Mouse (Mus musculus): ENCODE measurements around the gene Foxp1. TPM values are rescaled to one million over a fixed set of nuclear protein-coding genes. Genes with fewer than 3 reads are reported as not detected.

Foxp1 gene
- polyA plus RNA-seq, 1 experiment from 2014 or later = 74.0 TPM

- Histone ChIP-seq H3K27ac (replicated peaks) (no peak overlapping the region), H3K4me2 (no peak overlapping the region), H3K9me3 (no peaks in the 10 kb centered on the region), H3K4me1 (replicated peaks) (peaks cover 12% of the 10 kb centered on the region), H3K4me3 (no peak overlapping the region), H3K36me3 (no peaks in the 10 kb centered on the region), H3K27me3 (no peaks in the 10 kb centered on the region), H3K9ac (no peak overlapping the region)
- no peak for ATAC-seq (ENCODE audit: low read depth)
- WGBS = 84% methylated on average over 5 of the region's 5 CpGs
These were observed 241.9 kb downstream of the Foxp1 start for GRCm38 (mm10) chr6:99280619-99281018.

- Histone ChIP-seq H3K4me2 (no peak overlapping the region), H3K4me1 (replicated peaks) (peaks cover 6% of the 10 kb centered on the region), H3K4me3 (no peak overlapping the region), H3K27ac (replicated peaks) (no peak overlapping the region), H3K9me3 (no peaks in the 10 kb centered on the region), H3K9ac (no peak overlapping the region), H3K36me3 (no peaks in the 10 kb centered on the region), H3K27me3 (no peaks in the 10 kb centered on the region)
- 95% methylated on average over 1 of the region's 1 CpGs for WGBS
- no peak for ATAC-seq (ENCODE audit: low read depth)
These were observed 245.3 kb downstream of the Foxp1 start for GRCm38 (mm10) chr6:99277251-99277650.

- Histone ChIP-seq H3K27ac (replicated peaks) (no peak overlapping the region), H3K9me3 (no peaks in the 10 kb centered on the region)
- 21% methylated on average over 7 of the region's 7 CpGs for WGBS
These were observed 246.2 kb downstream of the Foxp1 start for GRCm38 (mm10) chr6:99276297-99276653.

DNA sequence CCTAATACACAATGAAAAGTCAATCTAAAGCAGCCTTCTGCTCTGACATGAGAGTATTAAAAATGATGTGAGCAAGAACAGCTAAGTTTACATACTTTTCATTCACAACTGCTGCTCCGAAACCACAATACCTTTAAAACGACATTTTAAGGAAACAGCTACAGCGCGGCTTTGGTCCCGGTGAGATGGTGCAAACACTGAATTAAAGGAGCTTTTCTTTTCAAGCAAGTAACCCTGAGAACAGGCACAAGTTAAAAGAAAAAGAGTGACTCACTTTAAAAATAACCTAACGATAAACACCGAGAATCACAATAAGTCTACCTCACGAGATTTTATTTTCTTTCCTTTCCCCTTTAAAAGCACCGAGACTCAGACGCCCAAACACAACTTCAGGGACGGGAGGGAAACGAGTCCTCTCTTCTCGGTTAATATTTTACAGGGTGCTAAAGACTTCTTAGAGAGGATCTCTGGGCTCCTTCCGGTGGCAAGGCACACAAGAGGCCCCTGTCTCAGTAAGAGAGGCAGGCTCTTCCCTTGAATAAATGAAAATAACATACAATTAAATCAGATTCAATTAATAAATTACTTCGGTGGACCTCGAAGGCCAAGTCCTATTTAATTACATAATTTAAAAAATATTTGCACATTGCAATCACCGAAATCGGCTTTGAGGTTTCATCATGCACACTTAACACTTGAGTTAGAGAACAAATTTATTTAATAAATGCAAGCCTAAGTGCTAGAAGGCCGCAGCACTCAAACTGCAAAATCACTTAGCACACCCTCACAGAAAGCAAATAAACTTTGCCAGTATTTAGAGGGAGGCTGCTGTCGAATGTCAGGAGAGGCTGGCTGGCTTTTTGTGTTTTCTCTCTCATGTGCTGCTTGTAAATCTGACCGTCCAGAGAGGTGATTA lies 246.9 kb downstream of the Foxp1 start:
- no peak overlapping the region for H3K9ac ChIP-seq
- no peaks in the 10 kb centered on the region for H3K36me3 ChIP-seq
- H3K4me3 ChIP-seq = no peak overlapping the region
- peaks cover 6% of the 10 kb centered on the region for H3K4me1 ChIP-seq (replicated peaks)
- ATAC-seq (ENCODE audit: low read depth) = no peak
- no peak overlapping the region for H3K27ac ChIP-seq (replicated peaks)
- H3K9me3 ChIP-seq = no peaks in the 10 kb centered on the region
- H3K27me3 ChIP-seq = no peaks in the 10 kb centered on the region
- 40% methylated on average over 21 of the region's 21 CpGs for WGBS
- no peak overlapping the region for H3K4me2 ChIP-seq

More at GRCm38 (mm10) chr6:99276297-99276653, 246.2 kb downstream of the Foxp1 start:
- Histone ChIP-seq H3K27me3 (no peaks in the 10 kb centered on the region), H3K4me3 (no peak overlapping the region), H3K4me2 (no peak overlapping the region), H3K9ac (no peak overlapping the region), H3K36me3 (no peaks in the 10 kb centered on the region), H3K4me1 (replicated peaks) (peaks cover 6% of the 10 kb centered on the region)
- ATAC-seq (ENCODE audit: low read depth) = no peak

DNA sequence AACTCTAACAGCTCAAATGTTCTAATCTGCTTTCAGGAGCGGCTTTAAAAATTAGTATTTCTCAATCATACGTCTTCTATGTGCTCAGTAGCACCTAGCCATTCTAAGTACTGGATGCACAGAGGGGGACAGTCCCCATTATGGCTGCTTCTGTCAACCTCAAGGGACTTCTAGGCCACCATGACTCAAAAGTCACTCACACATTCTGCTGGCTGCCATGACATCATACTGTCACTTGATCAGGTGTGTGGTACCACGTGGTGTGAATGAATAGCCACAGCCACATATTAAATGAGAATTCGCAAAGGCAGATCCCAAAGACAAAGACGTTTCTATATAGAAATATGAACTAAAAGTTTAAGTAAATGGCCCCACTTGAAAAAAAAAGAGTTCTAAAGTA lies 247.9 kb downstream of the Foxp1 start:
- WGBS = 91% methylated on average over 5 of the region's 5 CpGs
- H3K36me3 ChIP-seq = no peaks in the 10 kb centered on the region
- no peak overlapping the region for H3K4me2 ChIP-seq
- no peak overlapping the region for H3K4me3 ChIP-seq
- no peak overlapping the region for H3K9ac ChIP-seq
- H3K27ac ChIP-seq (replicated peaks) = no peak overlapping the region
- H3K4me1 ChIP-seq (replicated peaks) = peaks cover 6% of the 10 kb centered on the region
- no peak for ATAC-seq (ENCODE audit: low read depth)
- H3K27me3 ChIP-seq = no peaks in the 10 kb centered on the region
- no peaks in the 10 kb centered on the region for H3K9me3 ChIP-seq

DNA sequence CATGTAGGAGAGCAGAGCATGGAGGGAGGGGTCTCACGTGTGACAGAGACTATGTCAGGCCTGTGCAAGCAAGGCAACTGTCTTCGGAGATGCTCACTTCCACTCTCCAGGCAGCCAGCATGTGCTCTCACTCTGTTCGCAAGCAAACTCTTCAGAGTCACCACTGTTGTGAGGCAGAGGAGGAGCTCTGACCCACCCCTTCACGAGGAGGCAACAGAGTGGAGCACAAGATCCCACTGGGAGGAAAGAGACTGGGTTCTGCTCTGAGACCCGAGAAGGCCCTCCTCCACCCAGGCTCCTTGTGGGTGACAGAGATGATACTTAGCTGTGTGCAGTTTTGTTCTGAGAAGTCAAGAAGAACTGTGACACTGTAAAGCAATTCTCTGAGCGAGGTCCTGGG lies 248.3 kb downstream of the Foxp1 start:
- Histone ChIP-seq H3K4me1 (replicated peaks) (peaks cover 6% of the 10 kb centered on the region), H3K9ac (no peak overlapping the region), H3K4me3 (no peak overlapping the region), H3K9me3 (no peaks in the 10 kb centered on the region), H3K27me3 (no peaks in the 10 kb centered on the region), H3K36me3 (no peaks in the 10 kb centered on the region), H3K27ac (replicated peaks) (no peak overlapping the region), H3K4me2 (no peak overlapping the region)
- no peak for ATAC-seq (ENCODE audit: low read depth)
- WGBS = 77% methylated on average over 6 of the region's 6 CpGs

- Histone ChIP-seq H3K36me3 (no peaks in the 10 kb centered on the region), H3K27ac (replicated peaks) (no peak overlapping the region), H3K4me2 (no peak overlapping the region), H3K4me3 (no peak overlapping the region), H3K9ac (no peak overlapping the region), H3K27me3 (no peaks in the 10 kb centered on the region), H3K4me1 (replicated peaks) (peaks cover 12% of the 10 kb centered on the region), H3K9me3 (no peaks in the 10 kb centered on the region)
- WGBS = 88% methylated on average over 5 of the region's 5 CpGs
- no peak for ATAC-seq (ENCODE audit: low read depth)
These were observed 249.3 kb downstream of the Foxp1 start for GRCm38 (mm10) chr6:99273177-99273576.

GRCm38 (mm10) chr6:99272174-99272573 lies 250.3 kb downstream of the Foxp1 start:
- Histone ChIP-seq H3K4me2 (no peak overlapping the region), H3K36me3 (no peaks in the 10 kb centered on the region), H3K27ac (replicated peaks) (no peak overlapping the region), H3K27me3 (no peaks in the 10 kb centered on the region), H3K9me3 (no peaks in the 10 kb centered on the region), H3K9ac (no peak overlapping the region), H3K4me1 (replicated peaks) (peaks cover 15% of the 10 kb centered on the region), H3K4me3 (no peak overlapping the region)
- 88% methylated on average over 3 of the region's 3 CpGs for WGBS
- ATAC-seq (ENCODE audit: low read depth) = no peak

DNA sequence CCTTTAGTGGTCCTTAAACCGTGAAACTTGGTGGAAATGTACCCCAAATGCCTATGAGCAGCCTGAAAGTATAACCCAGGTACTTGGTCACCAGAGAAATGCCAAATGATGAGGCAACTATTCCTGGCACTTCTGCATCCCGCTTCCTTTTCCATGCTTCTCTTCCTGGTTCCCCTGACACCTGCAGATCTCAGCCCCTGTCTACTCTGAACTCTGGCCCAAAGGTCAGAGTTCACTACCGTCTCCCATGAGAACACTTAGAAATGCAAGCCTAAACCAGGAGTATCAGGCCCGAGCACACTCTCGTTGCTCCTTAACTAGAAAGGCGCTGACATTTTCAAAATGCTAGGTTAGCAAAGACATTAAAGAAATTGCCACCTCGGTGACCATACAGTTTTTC lies 250.8 kb downstream of the Foxp1 start:
- H3K36me3 ChIP-seq = no peaks in the 10 kb centered on the region
- ATAC-seq (ENCODE audit: low read depth) = no peak
- no peak overlapping the region for H3K4me2 ChIP-seq

GRCm38 (mm10) chr6:99269921-99270320 lies 252.6 kb downstream of the Foxp1 start:
- WGBS = 64% methylated on average over 6 of the region's 6 CpGs
- Histone ChIP-seq H3K36me3 (no peaks in the 10 kb centered on the region), H3K4me2 (no peak overlapping the region), H3K4me1 (replicated peaks) (peaks cover 28% of the 10 kb centered on the region), H3K9ac (no peak overlapping the region), H3K27ac (replicated peaks) (no peak overlapping the region), H3K9me3 (no peaks in the 10 kb centered on the region), H3K4me3 (no peak overlapping the region), H3K27me3 (no peaks in the 10 kb centered on the region)
- no peak for ATAC-seq (ENCODE audit: low read depth)

More for the DNA sequence above, 250.8 kb downstream of the Foxp1 start:
- peaks cover 16% of the 10 kb centered on the region for H3K4me1 ChIP-seq (replicated peaks)
- H3K27me3 ChIP-seq = no peaks in the 10 kb centered on the region
- no peaks in the 10 kb centered on the region for H3K9me3 ChIP-seq
- H3K4me3 ChIP-seq = no peak overlapping the region
- WGBS = 81% methylated on average over 7 of the region's 7 CpGs
- H3K9ac ChIP-seq = no peak overlapping the region
- H3K27ac ChIP-seq (replicated peaks) = no peak overlapping the region

- Histone ChIP-seq H3K4me2 (0 out of 2 replicates have a peak overlapping the region, but pooled peaks have one; percentile 11), H3K4me3 (no peak overlapping the region), H3K27me3 (peaks cover 8% of the 10 kb centered on the region), H3K36me3 (no peaks in the 10 kb centered on the region), H3K4me1 (replicated peaks) (peaks cover 42% of the 10 kb centered on the region), H3K27ac (replicated peaks) (no peak overlapping the region), H3K9ac (no peak overlapping the region), H3K9me3 (no peaks in the 10 kb centered on the region)
- WGBS = 51% methylated on average over 20 of the region's 20 CpGs
- no peak for ATAC-seq (ENCODE audit: low read depth)
These were observed 254.1 kb downstream of the Foxp1 start for GRCm38 (mm10) chr6:99268171-99269061.

All from neural tube, embryonic 13.5 days (tissue).